Mouse (Mus musculus) heart, adult 9 months (tissue): Measurements from ENCODE around the gene Ilkap.
A peak's percentile ranks its signal among the peaks of the same experiment; 100 is the strongest.

ENCODE experiments used
- DNase-seq, 2 experiments: peaks; one replicate each; pipeline ENCODE4 v3.0.0; 2022; ENCODE audit warnings: low spot score in 2 of 2

Ilkap gene

DNA sequence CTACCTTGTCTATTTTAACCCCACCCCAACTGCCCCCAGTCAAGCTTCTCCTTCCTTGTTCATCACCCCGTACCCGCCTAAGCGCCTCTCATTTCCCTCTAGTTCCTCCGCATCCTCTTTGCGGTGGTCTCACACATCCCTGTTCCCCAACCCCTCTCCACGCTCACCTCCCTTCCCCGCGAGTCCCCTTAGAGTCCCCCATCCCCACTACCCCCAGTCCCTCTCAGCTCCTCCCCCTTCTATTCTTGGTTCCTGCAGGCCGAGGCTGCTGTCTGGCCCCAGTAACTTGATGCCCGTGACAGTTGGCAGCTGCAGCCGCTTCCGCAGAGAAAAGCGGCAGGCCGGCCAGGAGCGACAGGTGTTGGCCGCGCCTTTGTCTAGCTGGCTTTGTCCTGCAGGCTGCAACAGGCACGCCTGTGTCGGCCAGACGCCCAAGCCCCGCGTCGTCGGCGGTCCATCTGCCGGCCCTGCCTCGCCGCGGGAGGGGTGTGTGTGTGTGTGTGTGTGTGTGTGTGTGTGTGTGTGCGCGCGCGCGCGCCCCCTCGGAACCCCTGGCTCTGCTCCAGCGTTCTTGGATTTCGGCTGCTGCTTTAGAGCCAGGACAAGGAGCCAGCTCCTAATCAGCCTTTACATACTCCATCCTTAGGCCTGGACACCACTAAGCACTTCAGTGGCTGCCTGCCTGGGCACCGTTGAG is 15.4 kb upstream of the Ilkap start, which contains the start of gene Hes6:
Gene Hes6, minus strand, starts transcription at position 141 of the 697 bp plus-strand sequence.
- peak; percentile 84 to 86 for DNase-seq

DNA sequence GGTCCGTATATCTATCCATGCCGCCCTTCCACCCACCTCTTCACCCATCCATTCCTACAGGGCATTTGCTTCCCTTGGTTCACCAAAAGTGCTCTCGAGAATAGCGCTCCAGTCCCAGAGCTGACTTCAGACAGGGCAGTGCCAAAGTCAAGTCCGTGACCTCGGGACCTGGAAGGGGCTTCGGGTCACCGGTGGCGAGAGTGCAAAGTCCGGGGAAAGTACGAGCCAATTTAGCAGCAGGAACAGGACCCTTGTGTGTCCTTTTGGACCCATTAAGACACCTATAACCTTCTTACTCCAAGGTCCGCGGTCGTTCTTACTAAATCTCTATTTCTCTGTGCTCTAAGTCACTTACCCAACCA is 14.9 kb upstream of the Ilkap start:
- DNase-seq: no peak

GRCm38 (mm10) chr1:91413030-91413506 is 14.5 kb upstream of the Ilkap start:
- peak; percentile 96 for DNase-seq

DNA sequence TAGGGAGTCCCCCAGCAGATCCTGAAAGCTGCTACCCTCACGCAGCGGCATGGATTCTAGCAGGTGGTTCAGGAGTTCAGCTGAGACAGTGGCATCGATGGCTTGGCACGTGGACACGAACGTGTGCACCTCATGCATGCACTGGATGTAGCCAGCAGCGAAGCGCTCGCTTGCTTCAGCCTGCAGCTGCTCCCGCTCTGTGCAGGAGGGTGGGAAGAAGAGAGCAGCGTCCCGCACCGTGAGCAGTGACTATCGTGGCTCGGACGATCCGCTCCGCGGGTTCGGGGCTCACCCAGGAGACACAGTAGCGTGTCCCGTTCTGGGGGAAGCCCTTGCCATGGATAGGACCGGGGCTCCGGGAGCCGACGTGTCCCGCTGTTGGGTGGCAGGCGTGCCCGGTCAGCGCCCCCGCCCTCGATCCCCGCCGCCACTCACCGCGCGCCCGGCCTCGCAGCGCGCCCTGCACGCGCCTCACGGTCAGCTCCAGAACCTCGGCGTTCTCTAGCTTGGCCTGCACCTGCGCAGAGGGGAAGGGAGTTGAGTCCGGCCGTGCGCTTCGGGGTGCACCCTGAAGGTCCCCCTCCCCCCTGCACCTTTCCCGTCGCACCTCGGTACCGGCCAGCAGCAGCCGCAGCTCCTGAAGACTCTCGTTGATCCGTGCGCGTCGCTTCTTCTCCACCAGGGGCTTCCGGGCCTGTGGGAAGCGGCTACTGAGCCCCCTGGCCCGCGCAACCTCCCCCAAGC is 13.8 kb upstream of the Ilkap start:
- DNase-seq: peak in 1 of 2 experiments; percentile 12

GRCm38 (mm10) chr1:91411631-91412285 is 13.1 kb upstream of the Ilkap start:
- no peak for DNase-seq

DNA sequence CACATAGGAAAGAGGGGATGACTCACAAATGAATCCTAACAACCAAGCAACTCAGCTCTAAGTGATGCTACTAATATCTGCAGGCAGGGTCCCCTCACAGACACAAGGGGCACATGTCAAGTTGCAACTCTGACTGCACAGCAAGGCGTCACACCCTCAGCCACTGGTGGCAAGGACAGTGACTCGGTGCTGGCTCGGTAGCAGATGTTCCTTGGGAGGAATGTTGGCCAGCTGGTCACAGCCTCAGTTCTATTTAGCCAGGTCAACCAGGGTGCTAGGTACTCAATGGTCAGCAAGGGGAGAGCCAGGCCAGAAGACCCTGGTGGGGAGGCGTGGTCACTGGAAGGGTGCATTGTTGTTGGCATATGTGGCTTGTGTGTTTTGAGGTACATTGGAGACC is 9.2 kb upstream of the Ilkap start:
- DNase-seq: no peak

DNA sequence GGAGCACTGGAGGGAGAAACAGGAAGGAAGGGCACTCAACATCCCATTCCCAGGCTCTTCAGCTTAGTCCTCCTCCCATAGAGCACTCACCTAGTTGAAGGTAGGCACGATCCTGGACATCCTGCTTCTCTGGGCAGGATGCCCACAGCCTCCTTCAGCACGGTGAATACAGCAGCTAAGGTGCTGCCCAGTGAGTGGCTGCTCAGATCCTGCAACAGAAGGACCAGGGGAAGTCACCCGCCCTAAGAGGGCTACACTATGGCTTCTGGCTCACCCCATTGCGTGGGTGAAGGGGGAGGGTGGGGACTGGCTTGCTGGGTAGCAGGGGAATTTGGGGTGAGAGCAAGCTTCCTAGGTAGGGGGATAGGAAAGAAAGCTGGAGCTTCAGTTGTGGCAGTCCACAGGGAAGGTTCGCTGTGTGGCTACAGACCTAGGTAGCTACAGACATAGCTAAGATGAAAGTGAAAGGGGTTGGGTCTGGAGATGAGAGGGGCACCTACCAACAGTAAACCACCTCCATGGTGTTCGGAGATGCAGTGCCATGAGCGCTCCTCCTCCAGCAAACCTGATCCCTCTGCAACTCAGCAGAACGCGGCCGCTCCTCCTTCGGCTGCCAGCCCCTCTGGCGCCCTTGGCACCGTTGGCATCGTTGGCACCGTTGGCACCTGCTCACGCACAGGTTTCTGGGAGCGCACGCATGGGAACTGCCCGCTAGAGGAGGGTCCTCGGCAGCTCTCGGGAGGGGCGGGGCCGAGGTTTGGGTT is 7.0 kb upstream of the Ilkap start:
- no peak for DNase-seq

DNA sequence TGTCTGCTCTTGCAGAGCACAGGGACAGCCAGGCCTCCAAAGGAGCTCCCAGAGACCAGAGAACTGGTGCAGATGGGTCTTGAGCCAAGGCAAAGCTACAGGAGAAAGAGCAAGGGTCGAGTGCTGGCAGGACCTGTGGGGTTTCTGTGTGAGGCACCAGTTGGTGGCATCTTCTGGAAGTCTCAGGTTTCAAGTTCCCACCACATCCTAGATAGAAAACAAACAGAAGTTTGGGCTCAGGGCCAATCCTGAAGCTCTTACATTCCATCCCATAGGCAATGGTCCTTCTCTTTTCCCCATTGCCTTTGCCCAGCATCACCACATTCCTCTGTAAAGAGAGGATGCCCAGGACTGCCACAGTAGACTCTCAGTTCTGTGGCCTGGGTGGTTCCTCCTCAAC is 6.4 kb upstream of the Ilkap start:
- DNase-seq: no peak

GRCm38 (mm10) chr1:91397927-91398259 is 722 bp downstream of the Ilkap start:
- no peak for DNase-seq

- no peak for DNase-seq
Measured at GRCm38 (mm10) chr1:91390369-91390768, 8.2 kb downstream of the Ilkap start.

GRCm38 (mm10) chr1:91381091-91381471 is 17.5 kb downstream of the Ilkap start:
- DNase-seq: no peak

DNA sequence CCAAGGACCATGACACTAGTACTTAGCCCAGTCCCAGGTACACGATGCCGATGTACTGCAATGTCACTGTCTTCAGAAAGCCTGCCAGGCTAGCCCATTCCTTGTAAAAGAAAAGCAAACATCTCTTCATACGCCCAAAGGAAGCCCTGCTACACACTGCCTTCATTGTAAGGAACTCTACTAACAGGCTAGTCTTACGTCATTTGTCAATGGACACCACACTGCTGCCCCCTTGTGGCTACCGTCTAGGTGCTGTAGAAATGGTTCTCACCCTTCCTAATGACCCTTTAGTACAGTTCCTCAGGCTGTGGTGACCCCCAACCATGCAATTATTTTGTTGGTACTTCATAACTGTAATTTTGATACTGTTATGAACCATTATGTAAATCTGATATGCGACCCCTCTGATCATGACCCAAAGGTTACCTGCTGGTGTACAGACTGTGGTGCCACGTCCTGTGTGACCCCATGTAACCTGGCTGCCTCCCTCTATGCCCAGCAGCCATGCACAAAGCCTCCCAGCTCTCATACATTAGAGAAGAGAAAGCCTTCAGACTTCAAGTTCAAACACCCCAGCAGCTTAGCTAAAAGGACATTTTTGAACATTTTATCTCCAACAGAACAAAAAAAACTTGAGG is 18.0 kb downstream of the Ilkap start:
- DNase-seq: peak; percentile 28 to 56

DNA sequence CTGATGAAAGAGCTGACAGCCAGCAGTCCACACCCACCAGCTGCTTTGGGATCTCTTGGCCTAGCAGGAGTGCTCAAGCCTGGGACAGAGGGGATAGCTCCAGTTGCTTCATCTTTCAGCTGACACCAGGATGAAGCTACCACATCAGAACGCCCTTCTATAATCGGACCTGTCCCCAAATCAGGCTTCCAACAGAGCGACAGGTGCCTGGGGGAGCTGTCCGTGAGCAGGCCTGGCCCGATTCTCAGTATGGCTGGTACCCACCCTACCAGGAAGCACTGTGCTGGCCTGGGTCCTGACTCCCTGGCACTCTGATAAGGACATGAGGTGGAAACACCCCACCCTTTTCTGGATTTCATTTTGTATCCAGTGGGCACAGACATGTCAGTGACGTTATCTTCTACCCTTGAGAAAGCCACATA is 25.2 kb downstream of the Ilkap start:
- no peak for DNase-seq

DNA sequence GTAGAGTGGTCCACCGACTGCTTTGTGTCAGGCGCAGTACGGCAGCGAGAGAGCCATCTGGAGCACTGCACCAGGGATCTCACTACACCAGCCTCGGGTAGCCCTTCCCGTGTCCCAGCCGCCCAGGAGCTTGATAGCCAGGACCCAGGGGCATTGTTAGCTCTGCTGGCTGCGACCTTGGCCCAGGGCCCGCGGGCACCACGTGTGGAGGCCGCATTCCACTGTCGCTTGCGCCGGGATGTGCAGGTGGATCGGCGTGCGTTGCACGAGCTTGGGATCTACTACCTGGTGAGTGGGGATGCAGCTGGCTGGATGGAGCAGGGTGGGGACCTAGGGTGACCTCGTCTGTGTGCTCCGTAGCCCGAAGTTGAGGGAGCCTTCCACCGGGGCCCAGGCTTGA is 28.6 kb downstream of the Ilkap start:
- no peak for DNase-seq

- no peak for DNase-seq
Measured at GRCm38 (mm10) chr1:91369408-91369807, 29.2 kb downstream of the Ilkap start.

DNA sequence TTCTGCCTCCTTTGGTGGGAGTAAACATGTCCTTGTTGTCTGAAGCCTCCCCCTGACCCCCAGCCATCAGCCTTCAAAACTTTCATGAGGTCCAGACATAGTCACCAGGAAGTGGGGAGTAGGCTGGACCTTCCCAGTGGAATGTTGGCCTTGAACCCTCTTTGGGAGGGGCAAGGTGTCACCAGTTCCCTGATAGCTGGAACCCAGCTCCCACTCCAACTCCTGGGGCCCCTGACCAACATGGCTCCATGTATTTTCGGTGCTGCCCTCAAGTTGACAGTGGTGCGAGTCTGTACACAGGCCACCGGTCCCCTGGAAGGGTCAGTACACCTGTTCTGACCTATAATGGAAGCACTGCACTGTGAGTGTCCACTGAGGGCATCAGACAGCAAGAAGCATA is 31.3 kb downstream of the Ilkap start:
- DNase-seq: no peak

DNA sequence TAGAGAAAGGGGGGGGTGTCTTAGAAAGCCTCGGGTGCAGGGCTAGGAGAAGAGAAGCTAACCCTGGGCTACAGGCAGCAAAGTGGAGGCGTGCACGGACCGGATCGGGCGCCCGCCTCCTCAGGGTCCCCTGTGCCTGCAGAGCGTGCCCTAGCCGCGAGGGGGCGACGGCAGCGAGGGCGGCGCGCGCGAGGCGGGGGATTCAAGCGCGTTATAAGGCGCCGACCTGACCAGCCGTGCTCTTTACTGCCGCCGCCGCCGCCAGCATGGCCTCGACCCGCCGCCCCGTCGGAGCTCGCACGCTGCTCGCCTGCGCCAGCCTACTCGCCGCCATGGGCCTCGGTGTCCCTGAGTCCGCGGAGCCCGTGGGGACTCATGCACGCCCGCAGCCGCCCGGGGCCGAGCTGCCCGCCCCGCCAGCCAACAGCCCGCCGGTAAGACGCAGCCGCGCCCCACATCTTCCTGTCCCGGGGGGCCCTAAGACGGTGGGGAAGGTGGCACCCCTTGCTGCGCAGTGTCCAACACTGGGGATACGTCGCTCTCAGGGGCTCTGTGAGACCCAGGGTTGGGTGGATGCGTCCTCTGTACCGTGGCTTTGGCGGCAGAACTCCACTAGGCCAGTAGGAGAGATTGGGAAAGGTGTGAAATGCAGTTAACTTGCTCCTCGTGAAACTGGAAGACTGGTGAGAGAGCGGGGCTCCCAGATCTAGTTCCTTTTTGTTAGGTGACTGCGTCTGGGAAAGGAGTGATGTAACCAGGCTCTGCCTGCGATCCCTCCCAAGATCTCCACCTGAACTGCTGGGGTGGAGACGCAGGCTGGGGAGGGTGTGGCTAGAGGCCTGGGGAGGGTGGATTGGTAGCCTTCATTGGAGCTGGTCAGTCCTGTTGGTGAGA is 32.2 kb downstream of the Ilkap start, which contains the start of gene Erfe:
Gene Erfe, plus strand, starts transcription at position 216 of the 894 bp plus-strand sequence.
- DNase-seq: peak; percentile 38 to 41

GRCm38 (mm10) chr1:91365816-91366214 is 32.8 kb downstream of the Ilkap start:
- no peak for DNase-seq

DNA sequence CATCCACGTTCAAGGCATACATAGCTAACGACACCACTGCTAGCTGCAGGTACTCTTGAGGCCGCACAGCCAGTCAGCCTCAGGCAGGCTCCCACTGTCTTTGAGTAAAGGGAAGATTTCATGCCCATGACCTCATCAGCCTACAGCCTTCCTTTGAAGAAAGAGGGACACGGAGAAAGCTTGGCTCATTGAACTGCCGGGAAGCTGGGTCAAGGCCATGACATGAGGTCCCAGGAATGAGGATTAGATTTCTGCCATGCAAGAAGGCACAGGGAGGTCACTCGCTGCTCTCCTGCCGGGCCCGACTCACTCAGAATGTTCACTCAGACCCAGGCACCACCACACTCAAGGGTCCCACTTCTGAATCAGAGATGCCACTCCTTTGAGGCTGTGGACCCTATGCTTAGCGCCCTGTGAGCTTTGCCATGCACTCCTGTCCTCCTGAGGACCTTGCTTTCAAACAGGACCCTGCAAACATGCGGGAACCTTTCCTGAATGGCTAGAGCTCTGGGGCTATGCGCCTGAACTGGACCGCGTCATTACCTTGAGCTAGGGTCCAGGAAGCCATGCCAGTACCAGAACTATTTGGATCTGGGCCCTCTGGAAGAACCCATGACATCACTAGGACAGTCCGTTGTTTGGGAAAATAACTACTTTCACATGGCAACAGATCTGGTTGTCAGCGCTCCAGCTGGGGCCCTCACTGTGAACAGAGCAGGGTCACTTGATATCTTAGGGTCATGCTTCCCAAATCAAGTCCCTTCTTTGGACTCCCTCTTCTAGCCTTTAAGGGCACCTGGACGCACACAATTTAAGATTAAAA is 33.6 kb downstream of the Ilkap start:
- no peak for DNase-seq

DNA sequence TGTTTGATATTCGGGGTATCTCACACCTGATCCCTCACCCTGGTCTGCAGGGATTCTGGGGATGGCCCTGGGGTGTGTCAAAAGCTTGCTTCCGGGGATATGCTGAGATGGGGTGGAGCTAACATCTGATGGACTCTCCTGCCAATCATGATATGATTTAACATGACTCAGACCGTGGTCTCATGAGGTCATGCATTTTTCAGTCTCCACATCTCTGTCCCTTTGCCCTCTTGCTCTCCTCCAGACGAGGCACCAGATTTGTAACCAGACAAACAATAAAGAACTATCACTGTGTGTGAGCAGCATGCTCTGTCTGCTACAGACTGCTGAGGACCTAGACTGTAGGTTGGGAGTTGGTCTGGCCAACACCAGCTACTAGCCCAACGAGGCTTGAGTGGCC is 36.5 kb downstream of the Ilkap start:
- DNase-seq: no peak
